Mouse (Mus musculus) thymus, adult 2 months (tissue): ENCODE results near the gene Ccdc116.

ENCODE experiments used
- CTCF ChIP-seq: fragments of 200-500 bp; IDR thresholded peaks from 2 replicates; pipeline ENCODE4 v1.5.1; 2012; ENCODE audit warnings: mild to moderate bottlenecking, control low read depth, low read length, moderate library complexity, borderline replicate concordance; ENCODE audit not compliant: control insufficient read depth, poor library complexity, insufficient read depth; ENCODE audit errors: extremely low read depth
- POLR2A ChIP-seq: fragments of 200-500 bp; IDR thresholded peaks from 2 replicates; pipeline ENCODE4 v1.6.1; 2012; ENCODE audit warnings: mild to moderate bottlenecking, low read length, control low read depth, moderate library complexity; ENCODE audit not compliant: control insufficient read depth, poor library complexity, insufficient read depth; ENCODE audit errors: extremely low read depth

GRCm38 (mm10) chr16:17168049-17168448 is 21.0 kb upstream of the Ccdc116 start:
- no peak for TF ChIP-seq CTCF
- no peak for TF ChIP-seq POLR2A
